Mouse (Mus musculus) intestine, postnatal 0 days (tissue): Measurements from ENCODE around the gene Rorb. TPM values are rescaled to one million over a fixed set of nuclear protein-coding genes. Genes with fewer than 3 reads are reported as not detected.

ENCODE experiments used
- ATAC-seq: fragments of 200-750 bp; cut with Nextera tagmentation; 2 replicates; pipeline ENCODE4 v1.8.0; 2017; ENCODE audit warnings: mild to moderate bottlenecking, moderate TSS enrichment, moderate library complexity
- H3K27ac ChIP-seq: fragments of 300-500 bp; sonication (generic); 2 replicates; pipeline ENCODE4 v1.5.1; 2014; ENCODE audit warnings: mild to moderate bottlenecking, low read depth, low read length, moderate library complexity
- H3K27me3 ChIP-seq: fragments of 300-500 bp; sonication (generic); replicated peaks from 2 replicates; pipeline ENCODE4 v1.6.1; 2014; ENCODE audit warnings: low read length, mixed read lengths; ENCODE audit not compliant: control insufficient read depth, insufficient read depth
- H3K36me3 ChIP-seq: fragments of 300-500 bp; sonication (generic); 2 replicates; pipeline ENCODE4 v1.6.1; 2014; ENCODE audit warnings: mild to moderate bottlenecking, moderate library complexity; ENCODE audit not compliant: control insufficient read depth, insufficient read depth
- H3K4me1 ChIP-seq: fragments of 300-500 bp; sonication (generic); replicated peaks from 2 replicates; pipeline ENCODE4 v1.6.1; 2014; ENCODE audit warnings: antibody characterized with exemption, low read length, mixed read lengths; ENCODE audit not compliant: control insufficient read depth, insufficient read depth
- H3K4me2 ChIP-seq: fragments of 300-500 bp; sonication (generic); replicated peaks from 2 replicates; pipeline ENCODE4 v1.6.1; 2014; ENCODE audit warnings: low read depth, mild to moderate bottlenecking, moderate library complexity
- H3K4me3 ChIP-seq: fragments of 300-500 bp; sonication (generic); 2 replicates; pipeline ENCODE4 v1.5.1; 2014; ENCODE audit warnings: low read depth, low read length
- H3K9ac ChIP-seq: fragments of 300-500 bp; sonication (generic); 2 replicates; pipeline ENCODE4 v1.6.1; 2014; ENCODE audit warnings: mild to moderate bottlenecking, low read depth, low read length
- H3K9me3 ChIP-seq: fragments of 300-500 bp; sonication (generic); 2 replicates; pipeline ENCODE4 v1.6.1; 2016; ENCODE audit warnings: mixed run types; ENCODE audit not compliant: control insufficient read depth
- CTCF ChIP-seq: sonication (generic); IDR thresholded peaks from 2 replicates; pipeline ENCODE4 v1.5.1; 2016; ENCODE audit warnings: low read depth, mild to moderate bottlenecking, control low read depth, antibody characterized with exemption, moderate library complexity
- WGBS: fragments of 180-500 bp; shearing (Covaris S2); extraction: QIAGEN DNeasy Blood & Tissue Kit; methylation state at CpG from one replicate; pipeline ENCODE4 v1.1.7; 2014; 5-methylcytosine and 5-hydroxymethylcytosine counted together
- polyA plus RNA-seq: library from polyadenylated mRNA; unstranded; fragments of >200 nt; fragmentation: Nextera tagmentation; extraction: Ambion mirVana; gene quantifications from 2 replicates; pipeline ENCODE4 v1.2.1, GENCODE M21; 2015

Gene Rorb
- polyA plus RNA-seq, 1 experiment from 2014 or later: 0.17 TPM

DNA sequence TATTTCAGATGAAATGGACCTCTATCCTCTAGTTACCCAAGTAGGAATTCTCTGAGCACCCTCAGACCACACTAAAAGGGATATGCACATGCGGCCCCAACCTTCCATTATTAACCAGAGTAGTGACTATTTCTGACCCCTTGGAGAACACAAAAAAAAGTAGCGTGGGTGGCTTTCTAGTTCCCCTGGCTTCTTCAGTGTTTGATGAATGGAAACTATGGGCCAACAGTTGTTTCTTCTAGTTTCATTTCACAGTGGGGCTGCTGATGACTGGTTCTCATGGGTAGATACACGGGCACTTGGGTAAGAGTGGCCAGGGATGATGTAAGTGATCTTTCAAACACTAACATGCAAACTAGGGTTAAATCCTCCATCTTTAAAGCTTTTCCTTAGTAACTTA, 165.7 kb downstream of the Rorb start:
- H3K36me3 ChIP-seq: no peaks in the 10 kb centered on the region
- no peaks in the 10 kb centered on the region for H3K27me3 ChIP-seq
- H3K4me2 ChIP-seq: no peak overlapping the region
- no peaks in the 10 kb centered on the region for H3K4me1 ChIP-seq
- no peak for ATAC-seq
- no peaks in the 10 kb centered on the region for H3K9me3 ChIP-seq
- no peak overlapping the region for H3K9ac ChIP-seq
- no peak overlapping the region for H3K27ac ChIP-seq
- H3K4me3 ChIP-seq: no peak overlapping the region
- WGBS: 90% methylated on average over 3 of the region's 3 CpGs
- TF ChIP-seq CTCF: no peak

DNA sequence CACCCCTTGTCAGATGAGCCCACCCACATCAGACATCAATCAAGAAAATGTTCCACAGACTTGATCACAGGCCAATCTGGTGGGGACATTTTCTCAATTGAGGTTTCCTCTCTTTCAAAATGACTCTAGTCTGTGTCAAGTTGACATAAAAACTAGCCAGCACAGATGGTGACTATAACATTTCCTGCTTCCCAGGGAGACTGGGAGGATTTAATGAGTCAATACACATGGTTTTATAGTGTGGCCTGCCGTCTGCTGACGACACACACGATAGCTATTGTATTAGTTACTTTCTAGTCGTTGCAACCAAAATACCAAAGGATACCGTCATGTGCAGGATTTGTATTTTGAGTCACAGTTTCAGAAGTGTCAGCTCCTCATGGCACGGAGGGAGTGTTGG, 169.6 kb downstream of the Rorb start:
- TF ChIP-seq CTCF: no peak
- WGBS: 82% methylated on average over 6 of the region's 6 CpGs

GRCm38 (mm10) chr19:18911755-18912340, 199.1 kb downstream of the Rorb start:
- H3K9ac ChIP-seq: no peak overlapping the region
- no peak for ATAC-seq
- no peak for TF ChIP-seq CTCF
- H3K4me3 ChIP-seq: no peak overlapping the region
- H3K36me3 ChIP-seq: no peaks in the 10 kb centered on the region
- H3K27me3 ChIP-seq: no peaks in the 10 kb centered on the region
- H3K9me3 ChIP-seq: no peaks in the 10 kb centered on the region
- no peak overlapping the region for H3K4me2 ChIP-seq
- H3K4me1 ChIP-seq: no peaks in the 10 kb centered on the region
- no peak overlapping the region for H3K27ac ChIP-seq

More for the DNA sequence above, 169.6 kb downstream of the Rorb start:
- H3K27ac ChIP-seq: no peak overlapping the region
- no peak overlapping the region for H3K9ac ChIP-seq
- no peaks in the 10 kb centered on the region for H3K4me1 ChIP-seq
- no peaks in the 10 kb centered on the region for H3K36me3 ChIP-seq
- H3K4me2 ChIP-seq: no peak overlapping the region
- ATAC-seq: no peak
- H3K27me3 ChIP-seq: no peaks in the 10 kb centered on the region
- no peaks in the 10 kb centered on the region for H3K9me3 ChIP-seq
- H3K4me3 ChIP-seq: no peak overlapping the region

GRCm38 (mm10) chr19:18909641-18910040, 201.4 kb downstream of the Rorb start:
- H3K36me3 ChIP-seq: no peaks in the 10 kb centered on the region
- no peaks in the 10 kb centered on the region for H3K4me1 ChIP-seq
- no peak for TF ChIP-seq CTCF
- no peak for ATAC-seq
- no peaks in the 10 kb centered on the region for H3K9me3 ChIP-seq
- H3K27me3 ChIP-seq: no peaks in the 10 kb centered on the region
- H3K4me2 ChIP-seq: no peak overlapping the region
- H3K9ac ChIP-seq: no peak overlapping the region
- H3K4me3 ChIP-seq: no peak overlapping the region
- H3K27ac ChIP-seq: no peak overlapping the region
- WGBS: 75% methylated on average over 3 of the region's 3 CpGs

DNA sequence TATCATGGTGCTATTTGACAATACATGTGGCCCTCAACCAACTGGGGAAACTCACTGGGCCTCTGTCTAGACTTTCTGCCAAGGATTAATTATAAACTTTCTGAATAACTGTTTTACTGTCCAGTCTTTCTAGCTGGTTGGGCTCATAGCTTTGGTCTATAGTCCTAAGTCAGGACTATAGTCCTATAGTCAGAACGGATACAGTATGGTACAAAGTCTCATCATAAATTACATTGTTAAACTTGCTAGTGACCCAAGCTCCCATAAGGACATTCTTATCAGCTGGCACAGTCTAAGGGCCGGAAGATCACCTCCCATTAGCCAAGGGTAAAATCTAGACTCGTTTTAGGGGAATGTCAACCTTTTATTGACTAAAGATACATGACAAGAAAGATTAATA, 205.5 kb downstream of the Rorb start:
- H3K4me2 ChIP-seq: no peak overlapping the region
- TF ChIP-seq CTCF: no peak
- H3K4me1 ChIP-seq: no peaks in the 10 kb centered on the region
- no peak overlapping the region for H3K27ac ChIP-seq
- H3K27me3 ChIP-seq: no peaks in the 10 kb centered on the region
- 15% methylated on average over 3 of the region's 3 CpGs for WGBS
- H3K9ac ChIP-seq: no peak overlapping the region
- H3K36me3 ChIP-seq: no peaks in the 10 kb centered on the region
- ATAC-seq: peak; percentile 89
- H3K4me3 ChIP-seq: no peak overlapping the region
- H3K9me3 ChIP-seq: no peaks in the 10 kb centered on the region

GRCm38 (mm10) chr19:18902694-18903067, 208.3 kb downstream of the Rorb start:
- Histone ChIP-seq H3K27ac (no peak overlapping the region), H3K27me3 (no peaks in the 10 kb centered on the region), H3K4me1 (no peaks in the 10 kb centered on the region), H3K36me3 (no peaks in the 10 kb centered on the region), H3K4me2 (no peak overlapping the region; the same call in 1 of the 2 replicates), H3K9ac (no peak overlapping the region), H3K9me3 (no peaks in the 10 kb centered on the region), H3K4me3 (no peak overlapping the region)
- WGBS: 72% methylated on average over 6 of the region's 6 CpGs
- no peak for ATAC-seq
- TF ChIP-seq CTCF: no peak

DNA sequence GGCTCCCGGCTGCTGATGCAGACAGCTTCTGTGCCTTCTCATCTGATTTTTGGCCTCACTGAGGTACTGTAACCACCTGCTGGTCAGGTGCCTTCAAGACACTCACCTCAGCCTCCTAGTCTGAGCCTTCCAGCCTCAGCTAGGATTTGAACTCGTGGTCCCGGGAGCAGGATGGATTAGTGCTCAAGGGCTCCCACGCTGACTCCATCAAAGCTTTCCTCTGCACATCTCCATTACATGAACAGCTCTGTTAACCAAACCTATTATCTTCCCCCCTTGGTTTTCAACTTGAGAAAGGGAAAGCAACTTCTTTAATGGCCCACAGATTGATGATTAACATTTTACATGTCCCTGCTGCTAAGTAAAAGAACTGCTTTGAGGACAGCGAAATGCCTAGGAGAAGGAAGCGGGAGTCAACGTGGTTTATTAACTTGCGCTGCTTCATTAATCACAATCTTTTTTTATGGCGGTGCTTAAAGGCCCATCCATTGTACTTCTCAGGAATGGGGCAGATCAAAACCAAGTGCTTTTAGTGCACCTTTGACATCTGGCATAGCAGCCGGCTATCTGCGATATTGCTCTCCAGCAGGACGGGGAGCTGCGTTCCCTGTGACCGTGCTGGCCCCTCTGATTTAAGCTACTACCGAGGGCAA, 208.8 kb downstream of the Rorb start:
- Histone ChIP-seq H3K9ac (no peak overlapping the region), H3K4me2 (no peak overlapping the region; the same call in 1 of the 2 replicates), H3K4me1 (no peaks in the 10 kb centered on the region), H3K27me3 (no peaks in the 10 kb centered on the region), H3K9me3 (no peaks in the 10 kb centered on the region), H3K4me3 (no peak overlapping the region), H3K27ac (no peak overlapping the region), H3K36me3 (no peaks in the 10 kb centered on the region)
- ATAC-seq: no peak
- TF ChIP-seq CTCF: no peak
- 39% methylated on average over 15 of the region's 15 CpGs for WGBS
